Mouse (Mus musculus): ENCODE results near the gene Adamts5.

The Adamts5 gene

DNA sequence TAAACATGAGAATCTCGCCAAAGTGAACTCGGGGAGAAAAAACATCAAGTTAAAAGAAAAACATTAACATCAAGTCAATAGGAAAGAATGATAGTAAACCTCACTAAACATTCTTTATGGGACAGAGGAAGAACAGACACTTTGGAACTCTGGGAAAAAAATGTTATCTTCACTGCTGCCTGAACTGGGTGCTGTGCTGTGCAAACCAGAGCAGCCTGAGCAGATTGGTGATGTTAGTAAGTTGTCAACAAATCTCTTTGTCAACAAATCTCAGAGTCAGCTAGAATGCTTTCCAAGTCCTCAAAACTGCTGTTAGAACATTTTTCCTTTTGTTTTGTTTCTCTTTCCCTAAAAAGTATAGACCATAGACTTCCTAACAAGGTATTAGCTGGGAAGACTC lies 29.7 kb downstream of the Adamts5 start:
- no peaks in the 10 kb centered on the region for H3K4me1 ChIP-seq (replicated peaks; ENCODE audit: low read depth, low read length)
- H3K4me3 ChIP-seq (replicated peaks; ENCODE audit: low read length) = no peak overlapping the region
- H3K27me3 ChIP-seq (ENCODE audit: insufficient read depth, low read length) = no peaks in the 10 kb centered on the region
- TF ChIP-seq CTCF (conservative IDR thresholded peaks at IDR 0.05; ENCODE audit: low read length) = no peak
- no peak for TF ChIP-seq NANOG (IDR thresholded peaks at IDR 0.05; ENCODE audit: borderline replicate concordance, low read length)
- no peak for TF ChIP-seq POU5F1 (IDR thresholded peaks at IDR 0.05; ENCODE audit: borderline replicate concordance, low read length)
- H3K9me3 ChIP-seq (ENCODE audit: low read length) = no peaks in the 10 kb centered on the region
- H3K36me3 ChIP-seq (ENCODE audit: insufficient read depth, low read length) = no peaks in the 10 kb centered on the region

DNA sequence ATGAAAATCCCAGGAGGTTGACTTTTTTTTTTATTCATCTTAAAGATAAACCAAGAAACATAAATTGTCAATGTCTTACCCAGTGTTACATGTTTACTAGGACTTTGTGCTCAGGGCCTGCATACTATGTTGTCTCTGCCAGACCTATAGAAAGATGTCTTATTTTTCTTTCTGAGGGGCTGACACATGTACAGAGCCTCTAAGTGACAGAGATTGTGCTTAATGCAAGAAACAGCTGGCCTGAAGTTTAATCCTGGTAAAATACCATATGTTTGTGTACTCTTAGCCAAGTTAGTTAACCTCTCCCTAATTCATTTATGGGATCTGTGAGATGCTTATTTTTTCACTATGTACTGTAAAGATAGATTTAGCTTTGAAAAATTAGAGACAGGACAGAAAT lies 30.4 kb downstream of the Adamts5 start:
- no peaks in the 10 kb centered on the region for H3K9me3 ChIP-seq (ENCODE audit: low read length)
- no peaks in the 10 kb centered on the region for H3K36me3 ChIP-seq (ENCODE audit: insufficient read depth, low read length)
- H3K27me3 ChIP-seq (ENCODE audit: insufficient read depth, low read length) = no peaks in the 10 kb centered on the region
- TF ChIP-seq POU5F1 (IDR thresholded peaks at IDR 0.05; ENCODE audit: borderline replicate concordance, low read length) = no peak
- TF ChIP-seq CTCF (conservative IDR thresholded peaks at IDR 0.05; ENCODE audit: low read length) = no peak
- no peak for TF ChIP-seq NANOG (IDR thresholded peaks at IDR 0.05; ENCODE audit: borderline replicate concordance, low read length)
- H3K4me1 ChIP-seq (replicated peaks; ENCODE audit: low read depth, low read length) = no peaks in the 10 kb centered on the region
- no peak overlapping the region for H3K4me3 ChIP-seq (replicated peaks; ENCODE audit: low read length)

DNA sequence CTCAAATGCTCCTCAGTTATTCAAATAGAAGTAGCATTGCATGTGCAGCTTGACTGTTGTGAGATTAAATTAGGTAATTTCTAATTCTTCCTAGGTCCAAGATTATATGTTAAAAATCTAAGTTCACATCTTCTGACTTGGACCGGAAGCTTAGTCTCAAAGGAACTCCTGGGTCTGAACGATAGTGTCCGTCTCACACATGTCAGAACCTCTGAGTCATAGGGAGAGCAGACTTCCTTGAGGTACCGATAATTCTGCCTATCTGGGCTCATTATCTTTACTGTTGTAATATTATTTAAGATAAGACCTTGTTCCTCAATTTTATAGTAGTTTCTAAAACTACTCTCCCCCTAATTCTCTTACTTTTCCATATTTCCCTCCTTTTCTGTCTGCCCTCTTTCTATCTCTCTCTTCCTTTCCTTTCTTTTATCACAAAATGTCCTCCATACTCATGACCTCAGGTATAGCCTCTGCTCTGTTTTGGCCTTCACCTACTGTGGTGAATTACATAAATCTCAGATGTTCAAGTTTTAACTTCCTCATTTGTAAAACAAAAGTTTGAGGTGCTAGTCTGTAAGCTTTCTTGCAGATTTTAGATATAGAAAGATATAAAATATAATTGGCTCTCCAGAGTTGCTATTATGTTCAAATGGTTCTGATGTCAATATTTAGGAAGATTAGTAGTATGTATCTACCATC lies 36.8 kb downstream of the Adamts5 start:
- Histone ChIP-seq H3K36me3 (ENCODE audit: insufficient read depth, low read length) (no peaks in the 10 kb centered on the region), H3K27me3 (ENCODE audit: insufficient read depth, low read length) (no peaks in the 10 kb centered on the region), H3K4me3 (replicated peaks; ENCODE audit: low read length) (no peak overlapping the region), H3K4me1 (replicated peaks; ENCODE audit: low read depth, low read length) (no peaks in the 10 kb centered on the region), H3K9me3 (ENCODE audit: low read length) (no peaks in the 10 kb centered on the region)
- no peak for TF ChIP-seq POU5F1 (IDR thresholded peaks at IDR 0.05; ENCODE audit: borderline replicate concordance, low read length)
- TF ChIP-seq CTCF (conservative IDR thresholded peaks at IDR 0.05; ENCODE audit: low read length) = no peak
- TF ChIP-seq NANOG (IDR thresholded peaks at IDR 0.05; ENCODE audit: borderline replicate concordance, low read length) = no peak

DNA sequence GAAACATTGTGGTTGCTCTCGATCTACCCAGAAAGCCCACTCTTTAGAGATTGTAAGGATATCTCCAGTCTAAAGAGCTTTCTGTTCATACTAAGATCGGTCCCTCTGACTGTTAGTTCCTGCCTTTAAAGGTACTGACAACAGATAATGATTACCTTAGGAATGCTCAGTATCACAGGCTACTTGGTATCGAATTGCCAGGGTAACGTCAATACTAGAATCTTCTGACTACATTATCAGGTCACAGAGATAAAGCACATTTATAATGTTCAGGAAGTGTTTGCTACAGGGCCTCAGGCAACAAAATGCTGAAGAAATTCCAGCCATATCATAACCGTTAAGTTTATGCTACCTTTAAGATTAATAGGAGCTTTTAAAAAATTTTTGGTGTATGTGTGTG lies 47.1 kb downstream of the Adamts5 start:
- Histone ChIP-seq H3K9me3 (ENCODE audit: low read length) (no peaks in the 10 kb centered on the region), H3K36me3 (ENCODE audit: insufficient read depth, low read length) (no peaks in the 10 kb centered on the region), H3K4me1 (replicated peaks; ENCODE audit: low read depth, low read length) (no peaks in the 10 kb centered on the region), H3K27me3 (ENCODE audit: insufficient read depth, low read length) (no peaks in the 10 kb centered on the region), H3K4me3 (replicated peaks; ENCODE audit: low read length) (no peak overlapping the region)
- TF ChIP-seq POU5F1 (IDR thresholded peaks at IDR 0.05; ENCODE audit: borderline replicate concordance, low read length) (no peak), CTCF (conservative IDR thresholded peaks at IDR 0.05; ENCODE audit: low read length) (no peak), NANOG (IDR thresholded peaks at IDR 0.05; ENCODE audit: borderline replicate concordance, low read length) (no peak)

DNA sequence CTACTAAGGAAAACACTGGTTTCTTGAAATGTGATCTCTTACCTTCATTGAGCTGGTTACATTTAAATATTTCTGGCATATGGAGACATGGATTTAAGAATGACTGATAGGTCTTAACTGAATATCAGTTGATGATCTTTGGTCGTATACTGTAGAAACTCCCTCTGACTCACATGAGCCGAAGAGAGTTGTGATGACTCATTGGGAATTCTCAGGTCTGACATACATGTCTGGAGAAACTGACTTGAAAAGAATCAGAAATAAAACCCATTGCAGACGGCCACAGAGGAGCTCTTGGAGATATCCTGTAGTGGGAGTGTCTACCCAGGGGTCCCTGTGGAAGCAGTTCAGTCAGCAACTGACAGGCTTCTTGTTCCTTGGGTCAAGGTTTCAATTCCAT lies 74.6 kb downstream of the Adamts5 start:
- H3K9me3 ChIP-seq (ENCODE audit: low read length) = no peaks in the 10 kb centered on the region
- H3K36me3 ChIP-seq (ENCODE audit: insufficient read depth, low read length) = no peaks in the 10 kb centered on the region
- no peak for TF ChIP-seq CTCF (conservative IDR thresholded peaks at IDR 0.05; ENCODE audit: low read length)
- TF ChIP-seq POU5F1 (IDR thresholded peaks at IDR 0.05; ENCODE audit: borderline replicate concordance, low read length) = no peak
- no peak for TF ChIP-seq NANOG (IDR thresholded peaks at IDR 0.05; ENCODE audit: borderline replicate concordance, low read length)
- no peaks in the 10 kb centered on the region for H3K27me3 ChIP-seq (ENCODE audit: insufficient read depth, low read length)
- H3K4me1 ChIP-seq (replicated peaks; ENCODE audit: low read depth, low read length) = no peaks in the 10 kb centered on the region
- no peak overlapping the region for H3K4me3 ChIP-seq (replicated peaks; ENCODE audit: low read length)

DNA sequence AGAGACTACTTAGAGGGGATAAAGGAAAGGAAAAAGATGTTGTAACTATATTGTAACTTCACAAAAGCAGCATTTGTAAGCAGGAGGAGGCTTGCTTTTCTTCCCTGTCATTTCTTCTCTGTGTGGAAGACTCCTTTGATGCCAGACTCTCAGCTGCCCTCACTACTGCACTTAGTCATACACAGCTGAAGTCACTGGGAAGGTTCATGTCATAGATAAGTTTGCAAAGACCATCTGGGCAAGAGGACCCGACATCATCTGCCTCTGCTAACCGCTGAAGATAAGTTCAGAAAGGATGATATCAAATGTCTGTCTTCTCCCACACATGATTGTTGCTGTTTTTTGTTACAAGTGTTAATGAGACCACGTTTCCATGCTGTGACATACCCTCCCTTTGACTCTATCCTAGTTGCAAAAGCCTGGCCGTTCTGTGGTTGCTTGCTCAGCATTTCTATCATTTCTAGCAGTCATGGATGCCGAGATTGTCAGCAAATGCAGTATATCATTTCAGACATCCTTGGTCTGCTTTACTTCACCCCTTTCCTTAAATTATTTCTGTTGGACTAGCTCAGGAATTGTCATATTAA lies 79.2 kb downstream of the Adamts5 start:
- no peak overlapping the region for H3K4me3 ChIP-seq (replicated peaks; ENCODE audit: low read length)
- H3K36me3 ChIP-seq (ENCODE audit: insufficient read depth, low read length) = no peaks in the 10 kb centered on the region
- no peaks in the 10 kb centered on the region for H3K4me1 ChIP-seq (replicated peaks; ENCODE audit: low read depth, low read length)
- no peaks in the 10 kb centered on the region for H3K27me3 ChIP-seq (ENCODE audit: insufficient read depth, low read length)
- no peaks in the 10 kb centered on the region for H3K9me3 ChIP-seq (ENCODE audit: low read length)
- no peak for TF ChIP-seq POU5F1 (IDR thresholded peaks at IDR 0.05; ENCODE audit: borderline replicate concordance, low read length)
- TF ChIP-seq CTCF (conservative IDR thresholded peaks at IDR 0.05; ENCODE audit: low read length) = no peak
- TF ChIP-seq NANOG (IDR thresholded peaks at IDR 0.05; ENCODE audit: borderline replicate concordance, low read length) = no peak

DNA sequence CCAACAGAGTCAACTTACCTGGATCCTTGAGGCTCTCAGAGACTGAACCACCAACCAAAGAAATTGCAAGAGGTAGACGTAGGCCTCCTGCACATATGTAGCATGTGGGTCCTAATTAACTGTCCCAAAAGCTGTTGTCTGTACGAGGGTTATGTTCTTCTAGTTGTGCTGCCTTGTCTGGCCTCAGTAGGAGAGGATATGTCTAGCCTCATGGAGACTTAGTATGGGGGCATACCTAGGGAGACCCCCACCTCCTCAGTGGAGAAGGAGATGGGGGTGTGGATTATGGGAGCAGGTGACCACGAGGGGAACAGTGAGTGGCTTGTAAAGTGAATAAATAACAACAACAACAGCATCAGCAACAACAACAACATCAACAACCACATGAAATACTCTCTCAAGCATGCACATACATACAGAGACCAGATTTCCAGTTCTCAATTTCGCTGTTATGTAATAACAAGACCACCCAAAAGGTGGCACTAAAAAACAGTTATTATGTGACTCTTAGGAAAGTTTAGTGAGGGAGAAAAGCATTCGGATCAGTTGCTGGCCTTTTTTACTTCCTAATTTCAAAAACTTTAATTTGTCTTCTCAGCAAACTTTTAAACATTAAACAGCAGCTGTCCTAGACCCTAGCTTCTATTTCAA lies 81.7 kb downstream of the Adamts5 start:
- H3K9me3 ChIP-seq (ENCODE audit: low read length) = no peaks in the 10 kb centered on the region
- H3K27me3 ChIP-seq (ENCODE audit: insufficient read depth, low read length) = no peaks in the 10 kb centered on the region
- TF ChIP-seq CTCF (conservative IDR thresholded peaks at IDR 0.05; ENCODE audit: low read length) = no peak
- TF ChIP-seq NANOG (IDR thresholded peaks at IDR 0.05; ENCODE audit: borderline replicate concordance, low read length) = no peak
- TF ChIP-seq POU5F1 (IDR thresholded peaks at IDR 0.05; ENCODE audit: borderline replicate concordance, low read length) = no peak
- no peaks in the 10 kb centered on the region for H3K4me1 ChIP-seq (replicated peaks; ENCODE audit: low read depth, low read length)
- no peaks in the 10 kb centered on the region for H3K36me3 ChIP-seq (ENCODE audit: insufficient read depth, low read length)
- no peak overlapping the region for H3K4me3 ChIP-seq (replicated peaks; ENCODE audit: low read length)

DNA sequence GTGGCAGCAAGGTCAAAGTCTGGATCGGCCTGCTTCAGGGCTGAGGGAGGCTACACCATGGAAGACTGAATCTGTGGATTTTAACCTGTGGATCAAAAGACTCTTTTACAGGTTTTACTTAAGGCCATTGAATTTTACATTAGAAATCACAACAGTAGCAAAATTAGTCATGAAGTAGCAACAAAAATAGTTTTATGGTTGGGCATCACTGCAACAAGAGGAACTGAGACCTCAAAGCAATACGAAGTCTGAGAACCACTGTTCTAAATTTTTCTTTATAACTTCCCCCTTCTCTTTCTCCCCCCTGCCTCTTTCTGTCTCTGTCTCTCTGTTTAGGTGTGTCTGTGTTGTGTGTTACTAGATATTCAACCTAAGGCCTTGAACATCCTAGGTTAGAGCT lies 87.5 kb downstream of the Adamts5 start:
- Histone ChIP-seq H3K27me3 (ENCODE audit: insufficient read depth, low read length) (no peaks in the 10 kb centered on the region), H3K36me3 (ENCODE audit: insufficient read depth, low read length) (no peaks in the 10 kb centered on the region), H3K4me3 (replicated peaks; ENCODE audit: low read length) (no peak overlapping the region), H3K4me1 (replicated peaks; ENCODE audit: low read depth, low read length) (peaks cover 14% of the 10 kb centered on the region; the same call in 1 of the 2 replicates), H3K9me3 (ENCODE audit: low read length) (0 out of 2 replicates have a peak, but pooled peaks cover 6% of the 10 kb centered on the region)
- TF ChIP-seq NANOG (IDR thresholded peaks at IDR 0.05; ENCODE audit: borderline replicate concordance, low read length) (no peak), POU5F1 (IDR thresholded peaks at IDR 0.05; ENCODE audit: borderline replicate concordance, low read length) (no peak), CTCF (conservative IDR thresholded peaks at IDR 0.05; ENCODE audit: low read length) (no peak)

Data from E14TG2a.4 (cell line).